Mouse (Mus musculus) embryonic facial prominence, embryonic 10.5 days (tissue): ENCODE measurements at regions not wholly inside any gene's neighbourhood (a gene's known extent, or its start where the extent isn't known, plus 50 kb on each side); places are given as distances from the start of the nearest gene placed in this dataset.

Experiments
- DNase-seq: peaks from one replicate; pipeline ENCODE4 v3.0.0-alpha.2; 2017; ENCODE audit warnings: low spot score
- H3K27ac ChIP-seq: fragments of 300-500 bp; sonication (generic); replicated peaks from 2 replicates; pipeline ENCODE4 v1.5.1; 2016; ENCODE audit warnings: mild to moderate bottlenecking
- H3K27me3 ChIP-seq: fragments of 300-500 bp; sonication (generic); replicated peaks from 2 replicates; pipeline ENCODE4 v1.6.1; 2016; ENCODE audit warnings: low read depth, mild to moderate bottlenecking; ENCODE audit not compliant: poor library complexity, severe bottlenecking
- H3K36me3 ChIP-seq: fragments of 300-500 bp; sonication (generic); replicated peaks from 2 replicates; pipeline ENCODE4 v1.6.1; 2016; ENCODE audit warnings: mild to moderate bottlenecking, moderate library complexity
- H3K4me1 ChIP-seq: fragments of 300-500 bp; sonication (generic); 2 replicates; pipeline ENCODE4 v1.6.1; 2016
- H3K4me3 ChIP-seq: fragments of 300-500 bp; sonication (generic); 2 replicates; pipeline ENCODE4 v1.5.1; 2016; ENCODE audit warnings: mild to moderate bottlenecking, moderate library complexity
- H3K9me3 ChIP-seq: fragments of 300-500 bp; sonication (generic); 2 replicates; pipeline ENCODE4 v1.6.1; 2016; ENCODE audit warnings: mild to moderate bottlenecking
- WGBS: fragments of 180-500 bp; shearing (Covaris S2); methylation state at CpG from one replicate; pipeline ENCODE4 v1.1.7; 2016; 5-methylcytosine and 5-hydroxymethylcytosine counted together

DNA sequence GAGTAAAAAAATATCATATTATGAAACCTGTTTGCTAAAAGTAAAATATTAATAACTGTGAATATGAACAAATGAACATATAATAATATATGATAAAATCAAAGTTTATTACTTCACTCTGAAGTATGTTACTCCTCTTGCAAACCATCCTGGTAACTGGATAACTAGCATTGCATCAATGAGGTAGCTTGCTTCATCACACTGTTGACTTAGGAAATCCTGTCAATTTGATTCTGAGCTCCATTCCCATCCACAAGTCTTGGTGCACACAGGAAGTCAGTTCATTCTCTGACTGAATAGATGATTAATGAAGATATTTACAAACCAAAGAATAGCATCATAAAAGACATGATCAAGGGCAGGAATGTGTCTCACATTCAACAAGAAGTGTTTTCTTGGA is 286.9 kb upstream of the Gprin3 start:
- H3K27me3 ChIP-seq, result no peaks in the 10 kb centered on the region
- no peaks in the 10 kb centered on the region for H3K4me1 ChIP-seq
- no peak overlapping the region for H3K27ac ChIP-seq
- no peaks in the 10 kb centered on the region for H3K36me3 ChIP-seq
- H3K4me3 ChIP-seq, result no peak overlapping the region
- H3K9me3 ChIP-seq, result no peaks in the 10 kb centered on the region
- DNase-seq, result no peak

DNA sequence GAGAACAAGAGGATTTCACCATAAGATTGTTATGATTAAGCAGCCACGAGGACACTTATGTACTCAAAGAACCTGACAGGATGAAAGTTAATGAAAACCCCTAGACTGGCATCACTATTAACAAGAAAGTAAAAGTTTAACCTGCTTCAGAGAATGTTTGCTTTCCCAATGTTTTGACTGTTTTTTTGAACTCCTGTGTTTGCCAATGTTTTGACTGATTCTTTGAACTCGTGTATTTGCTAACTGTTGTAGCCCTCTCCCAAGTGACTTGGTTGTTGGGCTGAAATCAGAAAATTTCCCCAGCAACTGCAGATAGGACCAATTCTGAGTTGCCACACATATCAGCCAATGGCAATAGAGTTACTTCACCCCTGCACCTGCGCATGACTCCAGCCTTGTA is 258.9 kb upstream of the Gprin3 start:
- no peaks in the 10 kb centered on the region for H3K4me1 ChIP-seq
- H3K27ac ChIP-seq, result no peak overlapping the region
- H3K27me3 ChIP-seq, result no peaks in the 10 kb centered on the region
- peaks cover 23% of the 10 kb centered on the region; the same call in 1 of the 2 replicates for H3K9me3 ChIP-seq
- no peaks in the 10 kb centered on the region for H3K36me3 ChIP-seq
- H3K4me3 ChIP-seq, result no peak overlapping the region
- WGBS, result 90% methylated on average over 3 of the region's 3 CpGs
- no peak for DNase-seq

- Histone ChIP-seq H3K4me3 (no peak overlapping the region), H3K4me1 (no peaks in the 10 kb centered on the region), H3K9me3 (no peaks in the 10 kb centered on the region), H3K36me3 (no peaks in the 10 kb centered on the region), H3K27me3 (no peaks in the 10 kb centered on the region), H3K27ac (no peak overlapping the region)
- 60% methylated on average over 3 of the region's 3 CpGs for WGBS
- DNase-seq, result peak; percentile 13
These were observed 241.3 kb upstream of the Gprin3 start for GRCm38 (mm10) chr6:59667356-59667755.
